Mouse (Mus musculus) retina, postnatal 7 days (tissue): ENCODE results near the gene Epas1.

Experiments used
- DNase-seq: peaks from one replicate; pipeline ENCODE4 v3.0.0-alpha.2; 2012; ENCODE audit warnings: low read depth, low spot score

Epas1 gene

DNA sequence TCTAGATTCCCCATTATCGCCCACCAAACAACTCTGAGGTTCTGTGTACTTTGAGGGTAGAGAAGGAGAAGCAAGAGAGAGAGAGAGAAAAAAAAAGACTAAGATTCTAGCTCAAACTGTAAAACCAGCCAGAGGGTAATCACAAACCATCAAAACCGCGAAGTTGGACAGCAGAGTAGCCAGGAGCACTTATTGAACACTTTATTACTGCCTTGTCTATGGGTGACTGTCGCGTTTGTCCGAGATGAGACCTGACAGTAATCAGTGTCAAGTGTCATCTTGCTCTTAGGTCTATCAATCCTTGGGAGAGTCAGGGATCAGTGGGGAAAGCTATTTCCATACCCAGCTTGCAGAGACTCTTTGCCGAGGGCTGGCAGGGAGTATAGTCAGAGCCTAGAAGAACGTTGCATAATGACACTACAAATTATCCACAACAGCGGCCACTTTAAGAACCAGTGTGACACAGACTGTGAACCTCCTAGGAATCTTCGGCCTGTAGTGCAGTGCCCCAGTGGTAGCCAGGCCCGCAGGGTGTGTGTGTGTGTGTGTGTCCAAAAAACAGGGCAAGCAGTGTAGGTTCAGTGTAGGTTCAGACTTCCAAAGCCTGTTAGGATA is 2.2 kb downstream of the Epas1 start:
- no peak for DNase-seq

DNA sequence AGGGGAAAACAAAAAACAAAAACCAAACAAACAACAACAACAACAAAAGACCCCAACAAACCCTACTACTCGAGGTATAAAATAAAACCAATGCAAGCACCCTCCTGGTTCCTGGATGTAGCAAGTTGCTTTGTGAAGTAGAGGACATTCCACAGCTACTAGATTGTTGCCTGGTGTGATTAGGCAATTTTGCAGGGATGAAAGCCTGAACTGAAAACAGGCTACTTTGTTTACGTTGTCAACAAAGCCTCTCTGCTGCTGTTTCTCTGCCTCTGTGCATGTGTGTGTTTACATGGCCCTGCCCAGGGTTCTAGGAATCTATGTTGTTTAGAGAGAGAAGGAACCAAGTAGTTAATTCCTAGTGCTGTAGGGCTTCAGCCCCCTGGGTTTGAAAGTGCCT is 4.1 kb downstream of the Epas1 start:
- DNase-seq = no peak

DNA sequence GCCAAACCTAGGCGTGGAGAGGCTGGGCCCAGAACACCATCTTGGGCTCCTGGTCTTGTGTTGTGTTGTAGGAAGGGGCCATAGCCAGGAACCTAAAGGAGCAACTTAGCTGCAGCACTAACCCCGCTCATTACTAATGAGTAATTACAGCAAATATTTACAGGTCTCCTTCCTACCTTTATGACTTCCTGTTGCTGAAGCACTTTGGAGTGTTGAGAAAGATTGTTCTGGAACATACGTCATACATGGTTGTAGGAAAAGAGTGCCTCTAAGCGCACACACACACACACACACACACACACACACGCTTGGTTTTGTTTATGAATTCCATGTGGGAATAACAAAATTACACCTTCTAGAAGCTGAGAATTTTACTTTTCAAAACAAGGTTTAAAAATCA is 8.4 kb downstream of the Epas1 start:
- DNase-seq = no peak

DNA sequence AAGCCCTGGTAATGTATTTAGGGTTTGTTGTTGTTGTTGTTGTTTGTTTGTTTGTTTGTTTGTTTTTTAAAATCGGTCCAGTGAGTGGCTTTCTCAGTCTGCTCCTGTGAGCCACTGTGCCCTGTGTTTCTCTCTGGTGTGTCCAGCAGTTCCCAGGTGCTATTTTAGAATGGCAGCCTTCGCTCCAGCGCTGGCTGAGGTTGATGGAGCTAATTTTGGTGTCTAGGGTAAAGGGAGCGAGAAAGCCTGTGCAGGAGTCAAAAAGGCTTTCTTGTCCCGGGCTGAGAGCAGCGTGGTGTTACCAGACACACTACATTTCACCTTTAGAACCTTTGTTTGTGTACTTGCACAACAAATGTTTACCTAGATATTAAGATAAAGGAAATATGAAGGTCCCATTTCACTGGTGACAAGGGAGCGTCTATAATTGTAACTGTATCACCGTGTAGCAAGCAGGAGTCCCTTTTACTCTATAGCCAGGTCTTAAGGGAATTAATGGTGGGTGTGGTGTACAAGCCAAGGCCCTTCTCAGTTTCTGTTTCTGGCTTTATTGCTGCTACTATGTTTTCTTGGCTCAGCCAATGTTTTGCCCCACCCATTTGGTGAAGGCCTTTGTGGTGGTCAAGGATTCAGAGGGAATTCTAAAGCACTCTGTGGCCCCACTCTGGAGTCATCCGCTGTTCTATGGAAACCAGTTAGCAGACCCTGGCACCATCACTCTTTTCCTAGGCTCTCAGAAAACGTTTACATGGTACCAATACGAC is 9.2 kb downstream of the Epas1 start:
- DNase-seq = no peak

DNA sequence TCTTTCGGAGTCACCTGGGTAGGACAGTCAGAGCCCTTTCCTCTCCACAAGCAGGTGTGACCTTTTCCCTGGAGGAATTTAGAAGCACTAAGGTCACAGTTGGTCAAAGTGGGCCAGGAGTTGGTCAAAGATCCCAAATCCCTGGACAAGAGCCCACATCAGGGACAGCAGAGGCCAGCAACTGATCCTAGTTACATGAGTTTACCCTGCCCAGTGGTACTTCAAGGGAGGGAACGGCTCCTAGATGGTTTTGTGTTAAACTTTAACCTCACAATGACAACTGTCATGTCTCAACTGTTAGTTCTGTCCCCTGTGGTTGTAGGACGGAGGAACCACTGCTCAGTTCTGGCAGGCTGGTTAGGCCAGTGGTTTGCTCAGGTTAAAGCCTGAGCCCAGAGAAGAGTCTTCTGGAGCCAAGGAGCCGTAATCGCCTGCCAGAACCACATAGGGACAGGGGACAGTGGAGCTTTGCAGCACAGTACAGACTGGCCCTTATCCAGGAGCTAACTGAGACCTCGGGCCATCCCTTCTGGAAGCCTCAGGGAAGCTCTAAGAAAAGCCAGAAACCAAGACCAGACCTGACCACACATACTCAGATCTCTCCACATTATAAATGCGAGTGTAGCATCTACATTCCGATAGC is 12.4 kb downstream of the Epas1 start:
- no peak for DNase-seq

DNA sequence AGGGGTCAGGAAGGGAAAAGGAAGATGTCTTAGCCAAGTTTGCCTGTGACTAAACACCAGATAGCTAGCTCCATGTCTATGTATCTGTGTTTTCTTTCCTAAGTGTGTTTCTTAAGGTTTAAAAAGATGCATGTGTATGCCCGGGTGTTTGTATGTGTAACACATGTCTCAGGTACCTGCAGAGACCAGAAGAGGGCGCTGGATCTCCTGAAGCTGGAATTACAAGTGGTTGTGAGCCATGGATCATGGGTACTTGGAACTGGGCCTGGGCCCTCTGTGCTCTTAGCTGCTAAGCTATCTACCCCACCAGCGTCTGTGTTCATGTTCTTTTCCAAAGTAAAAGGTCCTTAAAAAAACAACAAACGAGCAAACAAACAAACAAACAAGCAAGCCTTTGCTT is 12.9 kb downstream of the Epas1 start:
- DNase-seq = no peak

DNA sequence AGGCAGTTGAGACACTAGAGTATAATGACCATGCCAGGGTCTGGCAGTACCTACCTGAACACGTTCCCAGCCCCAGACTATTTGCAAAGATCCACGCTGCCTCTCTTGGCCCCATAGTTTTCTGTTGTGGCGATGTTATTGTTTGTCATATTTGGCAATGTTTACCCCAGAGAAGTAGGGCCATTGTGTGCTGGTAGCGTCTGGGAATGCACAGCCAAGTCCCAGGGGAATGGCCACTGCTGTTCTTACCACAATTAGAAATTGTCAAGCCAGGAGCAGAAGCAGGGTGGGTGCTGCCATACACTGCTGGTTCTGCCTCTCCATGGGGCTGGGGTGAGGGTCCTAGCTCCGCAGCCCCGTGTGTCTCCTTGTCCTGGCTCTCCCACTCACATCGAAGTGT is 15.1 kb downstream of the Epas1 start:
- DNase-seq = no peak

DNA sequence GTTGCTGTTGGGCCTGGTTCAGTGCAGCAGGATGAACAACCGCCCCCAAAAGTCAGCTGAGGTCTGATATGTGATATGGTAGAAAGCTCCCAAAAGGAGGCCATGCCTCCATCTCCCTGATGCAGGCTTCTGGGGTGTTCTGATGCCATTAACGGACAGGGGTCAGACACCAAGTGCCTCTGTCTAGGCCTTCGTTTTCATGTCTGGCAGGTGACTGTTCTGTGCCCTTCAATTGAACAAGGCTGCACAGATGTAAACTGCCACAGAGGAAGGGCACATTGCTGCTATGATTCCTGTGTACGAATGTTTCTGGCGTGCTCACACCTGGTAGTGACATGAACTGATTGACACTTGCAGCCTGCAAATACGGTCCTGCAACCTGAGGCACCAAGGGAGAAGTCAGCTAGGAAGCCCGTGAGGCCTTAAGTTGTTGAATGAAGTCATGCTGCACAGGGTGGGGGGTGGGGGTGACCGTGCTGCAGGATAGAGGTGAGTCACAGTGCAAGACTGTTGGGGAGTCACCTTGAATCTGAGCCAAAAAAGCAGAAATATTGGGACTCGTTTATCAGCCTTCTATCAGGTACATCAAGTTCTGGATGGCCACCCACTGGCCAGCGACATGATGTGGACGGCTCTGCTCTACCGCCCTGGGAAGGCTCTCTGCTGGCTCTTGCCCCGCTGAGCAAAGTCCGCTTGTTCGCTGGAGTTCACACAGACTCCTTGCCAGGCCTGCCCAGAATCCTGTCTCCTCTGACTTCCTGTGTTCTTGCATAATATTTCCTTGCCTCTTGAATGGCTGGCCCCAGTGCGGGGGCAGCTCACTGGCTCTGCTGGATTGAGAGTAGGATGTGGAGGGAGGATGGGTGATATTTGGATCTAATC is 16.1 kb downstream of the Epas1 start:
- DNase-seq = no peak

DNA sequence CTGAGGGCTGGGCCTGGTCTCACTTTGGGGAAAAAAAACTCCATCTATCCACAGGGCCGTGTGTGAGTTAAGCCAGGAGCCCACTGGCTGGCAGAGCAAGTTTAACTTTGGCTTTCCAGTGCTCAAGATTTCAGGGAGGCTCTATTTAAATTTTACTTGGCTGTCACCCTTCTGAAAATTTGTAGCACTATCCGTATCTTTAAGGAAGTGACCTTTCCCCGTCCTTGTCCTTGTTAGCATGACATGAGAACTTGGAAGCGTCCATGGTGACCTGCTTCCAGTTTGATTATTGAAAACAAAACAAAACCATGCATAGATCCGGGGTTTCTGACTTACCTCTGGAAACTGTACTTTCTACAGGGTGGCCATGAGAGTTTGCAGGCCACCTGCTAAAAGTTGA is 17.3 kb downstream of the Epas1 start:
- DNase-seq = no peak

DNA sequence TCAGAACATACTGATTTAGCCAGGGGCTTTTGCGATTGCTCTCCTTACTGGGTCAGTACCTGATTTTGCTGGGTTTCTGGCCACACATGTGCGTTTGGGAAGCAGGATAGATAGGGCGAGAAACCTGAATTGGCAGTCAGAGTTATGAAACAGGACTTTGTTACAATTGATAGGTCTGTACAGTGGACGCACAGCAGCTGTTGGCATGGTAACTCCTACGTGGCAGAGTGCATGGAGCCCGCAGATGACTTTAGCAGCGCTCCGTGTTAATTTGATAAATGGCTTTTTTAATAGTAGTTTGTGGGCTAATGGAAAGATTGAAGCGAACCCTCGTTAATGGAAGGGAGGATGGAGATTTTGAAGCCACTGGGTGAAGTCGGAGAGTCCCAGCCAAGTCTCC is 18.5 kb downstream of the Epas1 start:
- DNase-seq = no peak

DNA sequence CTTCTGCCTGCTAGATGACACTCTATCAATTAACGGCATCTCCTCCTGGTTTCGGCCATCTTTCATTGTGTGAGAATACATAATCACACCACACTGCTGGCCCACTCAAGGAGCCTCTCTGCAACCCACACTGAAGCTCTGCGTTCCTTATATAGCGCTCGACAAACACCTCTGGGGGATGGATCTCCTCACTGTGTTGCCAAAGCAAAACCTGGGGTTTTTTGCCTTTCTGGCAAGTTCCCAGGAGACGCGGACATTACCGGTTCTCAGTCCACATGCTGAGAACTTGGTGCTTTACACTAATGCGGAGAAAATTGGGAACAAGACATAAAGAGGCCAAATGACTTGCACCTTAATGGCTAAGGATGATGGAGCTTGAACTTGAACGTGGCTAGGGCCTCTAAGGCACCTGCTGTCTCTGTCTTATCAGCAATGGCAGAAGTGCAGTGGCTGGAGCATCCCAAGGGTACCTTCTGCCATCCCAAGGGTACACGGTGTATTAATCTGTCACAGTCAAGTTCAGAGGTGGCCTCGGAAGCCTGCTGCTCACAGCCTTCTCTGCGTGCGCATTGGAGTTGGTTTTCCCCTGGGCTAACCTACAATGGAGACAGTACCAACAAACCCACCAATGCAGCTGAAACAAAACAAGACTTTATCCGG is 19.6 kb downstream of the Epas1 start:
- DNase-seq = no peak

DNA sequence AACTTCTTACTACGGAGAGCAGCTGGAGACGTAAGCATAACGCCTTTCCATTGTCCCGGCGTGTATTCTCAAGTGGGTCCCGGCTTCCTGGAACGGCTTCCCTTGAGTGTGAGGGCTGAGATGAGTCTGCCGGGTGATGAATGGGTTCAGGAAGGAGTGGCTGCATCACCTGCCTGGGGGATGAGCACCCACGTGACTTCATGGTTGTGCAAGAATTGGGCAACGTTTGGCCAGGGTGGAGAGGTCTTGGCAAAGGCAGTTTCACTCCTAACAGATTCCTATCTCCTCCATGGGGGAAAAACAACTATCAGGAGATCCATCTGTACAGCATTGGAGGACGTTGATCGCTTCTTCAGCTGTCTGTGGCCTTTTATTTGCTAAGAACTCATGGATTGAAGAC is 23.0 kb downstream of the Epas1 start:
- no peak for DNase-seq

DNA sequence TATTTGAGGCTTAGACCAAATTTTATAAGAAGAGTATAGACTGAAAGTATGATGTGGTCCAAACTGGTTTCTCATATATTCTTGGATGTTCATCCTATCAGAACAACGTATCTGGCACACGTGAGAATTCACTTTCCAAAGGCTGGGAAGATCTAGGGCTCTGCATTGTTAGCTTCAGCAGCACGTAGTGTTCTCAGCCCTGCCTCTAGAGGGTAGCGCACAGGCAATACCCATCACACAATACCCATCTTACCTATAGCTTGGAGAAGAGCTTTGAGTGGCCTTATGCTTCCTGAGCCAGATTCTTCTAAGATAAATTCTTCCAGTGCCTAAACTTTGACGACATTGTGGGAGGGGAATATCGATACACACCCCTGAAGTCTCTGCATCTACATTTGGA is 24.6 kb downstream of the Epas1 start:
- no peak for DNase-seq

DNA sequence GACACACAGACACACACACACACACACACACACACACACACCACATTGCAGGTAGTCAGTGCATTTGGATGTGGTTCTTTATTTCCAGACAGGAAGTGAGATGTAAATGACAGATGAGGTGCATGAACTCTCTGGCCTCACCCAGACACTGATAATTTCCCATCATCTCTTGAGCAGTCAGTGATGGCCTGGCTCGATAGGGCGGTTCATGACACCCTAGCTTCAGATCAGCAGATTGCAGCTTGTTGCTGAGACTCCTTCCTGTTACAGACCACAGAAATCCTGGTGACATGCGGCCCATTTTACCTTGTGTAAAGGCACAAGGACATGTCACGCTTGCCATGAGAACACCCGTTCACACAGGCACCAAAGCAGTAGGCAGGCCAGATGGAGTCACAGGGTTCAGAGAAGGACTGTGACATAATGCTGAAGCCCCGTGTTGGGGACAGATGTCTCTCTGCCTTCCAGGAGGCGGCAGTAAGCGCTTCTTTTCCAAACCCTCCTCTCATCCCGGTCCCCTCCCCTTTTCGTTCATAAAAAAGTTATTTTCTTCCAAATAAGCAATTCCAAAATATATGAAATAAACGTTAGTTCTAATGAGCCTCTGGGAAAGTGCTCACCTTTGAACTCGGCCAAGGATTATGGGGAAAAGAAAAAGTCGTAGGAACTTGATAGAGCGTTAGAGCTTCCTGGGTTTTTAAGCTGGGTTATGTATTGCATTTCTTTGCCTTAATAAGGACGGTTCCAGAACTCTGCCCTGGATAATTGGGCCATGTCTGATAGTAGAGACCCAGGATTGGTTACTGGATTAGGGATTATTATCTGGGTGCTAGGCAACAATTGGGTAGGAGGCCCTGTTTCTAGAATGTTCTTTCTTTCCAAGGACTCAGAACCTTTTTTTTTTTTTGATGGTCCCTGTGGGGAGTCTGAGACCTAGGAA is 26.0 kb downstream of the Epas1 start:
- no peak for DNase-seq

DNA sequence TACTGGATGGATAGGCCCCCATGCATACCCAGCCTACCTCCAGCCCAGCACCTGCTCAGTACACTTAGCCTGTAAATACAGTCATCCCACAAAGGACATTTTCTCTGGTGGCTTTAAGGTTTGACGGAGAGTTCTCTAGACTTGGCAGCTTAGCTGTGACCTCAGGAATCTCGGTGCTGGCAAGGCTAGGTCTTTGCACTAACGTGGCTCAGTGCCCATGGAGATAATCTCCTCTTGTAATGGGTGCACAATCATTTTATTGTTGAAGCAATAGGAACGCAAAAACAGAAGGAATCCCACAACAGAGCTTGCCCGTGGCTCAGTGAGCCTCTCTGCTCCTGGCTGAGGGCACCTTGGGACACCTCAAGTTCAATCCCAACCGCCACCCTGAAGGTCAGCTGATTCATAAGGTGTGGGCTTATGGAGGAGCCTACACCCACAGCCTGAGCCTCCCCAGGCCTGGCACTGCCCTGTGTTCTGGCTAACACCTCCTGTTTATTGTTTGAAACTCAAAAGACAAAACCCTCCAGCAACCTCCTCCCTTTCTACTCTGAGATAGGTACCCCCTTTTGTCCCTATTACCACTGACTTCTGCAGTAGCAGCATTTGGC is 27.3 kb downstream of the Epas1 start:
- DNase-seq = no peak

DNA sequence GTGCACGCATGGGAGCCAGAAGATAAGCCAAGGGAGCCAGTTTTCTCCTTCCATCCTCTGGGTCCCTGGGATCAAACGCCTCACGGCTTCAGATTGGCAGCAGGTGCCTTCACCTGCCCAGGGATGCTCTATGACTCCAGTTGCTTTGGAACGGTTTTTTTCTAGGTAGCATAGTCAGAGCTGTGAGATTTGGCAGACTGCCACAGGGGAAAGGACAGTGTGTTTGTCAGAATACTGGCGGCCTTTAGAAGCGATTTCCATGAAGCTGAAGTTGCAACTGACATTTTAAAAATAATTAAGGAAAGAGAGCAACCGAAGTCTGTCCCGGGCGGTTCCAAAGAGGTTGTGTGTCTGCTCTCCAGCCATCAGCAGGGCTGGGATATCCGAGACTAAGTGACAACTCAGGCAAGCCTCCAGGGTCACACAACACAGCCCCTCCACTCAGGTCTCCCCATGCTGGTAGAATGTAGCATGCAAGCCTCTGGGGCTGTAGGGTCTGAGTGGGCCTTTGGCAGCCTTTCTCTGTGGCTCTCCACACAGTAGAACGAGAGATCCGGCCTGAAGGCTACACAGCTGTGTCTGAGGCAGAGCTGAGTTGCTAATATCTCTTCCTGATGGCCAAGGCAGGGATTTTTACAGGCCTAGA is 28.4 kb downstream of the Epas1 start:
- DNase-seq = no peak

DNA sequence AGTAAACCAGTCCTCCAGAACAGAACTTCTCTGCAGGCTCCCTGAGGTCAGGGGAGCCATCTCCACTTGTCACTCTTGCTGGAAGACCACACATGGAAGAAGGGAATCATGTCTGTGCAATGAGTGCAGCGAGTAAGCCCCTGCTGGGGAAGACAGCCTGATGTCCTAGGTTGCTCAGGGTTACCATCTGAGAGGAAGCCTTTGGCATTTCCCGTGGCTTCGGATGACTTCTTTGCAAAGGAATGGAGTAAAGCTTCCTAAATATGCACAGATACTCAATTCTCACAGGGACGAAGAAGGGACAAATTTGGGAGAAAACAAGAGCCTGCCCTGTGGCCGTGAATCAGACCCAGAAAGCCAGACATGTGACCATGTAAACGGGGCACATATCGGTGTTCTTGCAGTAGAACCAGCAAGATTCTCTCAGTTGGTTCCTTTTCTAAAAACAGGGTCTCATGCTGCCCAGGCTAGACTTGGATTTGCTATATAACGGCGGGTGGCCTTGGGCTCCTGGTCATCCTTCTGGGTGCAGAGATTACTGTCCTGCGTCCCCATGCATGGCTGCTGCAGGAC is 31.0 kb downstream of the Epas1 start:
- DNase-seq = no peak

DNA sequence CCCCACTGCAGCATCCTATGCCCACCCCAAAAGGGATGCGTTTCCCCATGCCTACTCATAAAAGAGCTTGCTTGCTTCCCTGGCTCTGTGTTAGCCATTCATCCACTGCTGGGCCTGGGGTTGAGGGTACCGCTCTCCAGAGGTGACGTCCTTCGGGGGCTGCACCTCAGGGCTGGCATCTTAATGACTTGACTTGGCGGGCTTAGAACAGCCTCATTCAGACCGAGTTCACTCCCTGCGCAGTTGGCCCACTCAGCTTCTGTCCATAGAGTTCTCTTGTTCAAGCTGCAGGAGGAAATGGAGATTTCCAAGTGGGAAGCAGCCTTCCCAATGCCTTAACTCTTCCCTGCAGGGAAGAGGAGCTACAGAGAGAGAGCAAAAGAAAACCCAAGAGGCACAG is 32.1 kb downstream of the Epas1 start:
- DNase-seq = no peak

DNA sequence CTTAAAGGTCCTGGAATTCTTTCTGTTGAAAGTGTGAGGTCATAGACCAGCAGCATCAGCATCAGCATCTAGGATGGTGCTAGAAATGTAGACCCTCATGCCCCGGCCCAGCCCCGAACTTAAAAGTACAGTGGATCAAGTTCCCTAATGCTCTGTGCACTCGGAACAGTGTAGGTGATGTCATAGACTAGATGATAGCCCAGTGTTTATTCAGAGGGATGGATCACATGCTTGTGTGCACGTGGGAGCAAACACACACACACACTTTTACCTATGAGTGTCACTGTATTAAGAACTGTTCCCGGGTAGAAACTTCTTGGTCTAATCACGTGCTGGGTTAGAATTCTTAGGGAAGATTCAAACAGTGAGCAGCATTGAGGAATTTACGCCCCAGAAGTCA is 33.0 kb downstream of the Epas1 start:
- no peak for DNase-seq
